Mouse (Mus musculus) E14TG2a.4 (cell line): ENCODE data around the gene Ech1.

Experiments used
- CTCF ChIP-seq: conservative IDR thresholded peaks from 2 replicates; pipeline ENCODE4 v1.5.1; 2014; ENCODE audit warnings: low read length
- NANOG ChIP-seq: IDR thresholded peaks from 2 replicates; pipeline ENCODE4 v1.6.1; 2014; ENCODE audit warnings: borderline replicate concordance, low read length, mixed read lengths
- POU5F1 ChIP-seq: IDR thresholded peaks from 2 replicates; pipeline ENCODE4 v1.6.1; 2014; ENCODE audit warnings: low read length, borderline replicate concordance

DNA sequence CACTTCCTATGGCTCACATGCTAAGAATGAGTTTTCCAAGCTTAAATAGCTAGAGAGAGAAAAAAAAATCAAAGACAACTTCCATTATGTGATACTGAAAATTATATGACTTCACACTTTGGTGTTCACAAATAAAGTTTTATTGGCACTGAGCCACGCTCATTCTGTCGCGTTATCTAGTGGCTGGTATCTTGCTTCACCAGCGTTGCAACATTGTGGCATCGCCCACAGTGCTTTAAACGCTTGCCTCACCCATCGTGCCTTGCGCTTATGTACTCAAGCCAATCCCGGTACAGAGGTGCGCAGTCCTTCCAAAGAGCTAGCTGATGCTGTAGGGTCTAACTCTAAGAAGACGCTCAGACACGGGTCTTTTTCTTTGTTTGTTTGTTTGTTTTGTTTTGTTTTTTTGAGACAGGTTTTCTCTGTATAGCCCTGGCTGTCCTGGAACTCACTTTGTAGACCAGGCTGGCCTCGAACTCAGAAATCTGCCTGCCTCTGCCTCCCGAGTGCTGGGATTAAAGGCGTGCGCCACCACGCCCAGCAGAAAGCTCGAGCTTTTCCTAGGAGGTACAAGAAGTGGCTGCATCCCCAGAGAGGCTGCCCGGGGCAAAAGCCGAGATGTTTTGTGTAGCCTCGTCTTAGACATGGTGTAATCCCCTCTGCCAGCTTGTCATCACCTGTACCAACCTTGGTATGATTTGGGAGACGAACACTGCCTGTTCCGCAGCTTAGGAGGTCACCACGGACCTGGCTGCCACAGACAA is 46.1 kb downstream of the Ech1 start:
- TF ChIP-seq CTCF (no peak), NANOG (no peak), POU5F1 (no peak)
